Comparison of ENCODE assay signal across 10 mouse cellular contexts in the genomic region with DNA sequence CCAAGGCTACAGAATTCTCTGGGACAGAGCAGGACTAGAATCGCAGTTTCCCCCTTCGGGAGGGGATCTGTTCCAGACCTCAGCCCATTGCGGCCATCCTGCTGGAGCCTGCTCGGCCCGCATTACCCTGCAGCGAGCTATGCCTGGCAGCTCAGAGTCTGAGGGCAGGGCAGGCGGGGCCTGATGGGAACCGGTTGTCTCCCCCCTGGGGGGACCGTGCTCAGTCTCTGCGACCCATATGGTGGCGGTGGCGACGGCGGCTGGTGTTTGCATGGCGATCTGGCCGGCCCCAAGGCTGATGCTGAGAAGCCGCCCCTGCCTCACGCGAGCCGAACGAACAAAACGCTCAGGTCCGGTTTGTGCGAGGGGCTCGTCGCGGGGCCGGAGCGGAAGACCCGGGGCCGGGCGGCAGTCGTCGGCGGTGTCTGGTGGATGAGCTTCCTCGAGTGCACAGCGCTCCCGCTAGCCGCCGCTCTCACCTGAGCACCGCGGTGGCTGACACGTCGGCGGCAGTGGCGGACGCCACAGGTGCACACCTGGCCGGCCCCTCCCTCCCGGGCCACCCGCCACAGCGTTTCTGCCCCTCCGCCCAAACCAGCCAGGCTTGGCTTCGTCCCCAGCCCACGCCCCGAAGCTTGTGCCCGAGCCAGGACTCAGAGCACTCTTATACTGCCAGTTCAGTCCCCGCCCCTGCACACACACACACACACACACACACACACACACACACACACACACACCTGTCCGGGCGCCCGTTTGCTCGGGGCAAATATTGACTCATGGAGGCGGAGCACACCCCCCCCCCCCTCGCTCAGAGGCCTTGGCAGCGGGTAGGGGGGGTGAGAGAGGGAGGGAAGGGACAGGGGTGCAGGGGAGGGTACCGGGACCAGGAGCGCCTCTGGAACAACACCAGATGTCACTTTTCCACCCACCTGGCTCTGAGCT. TPM values are rescaled to one million over a fixed set of nuclear protein-coding genes. Genes with fewer than 3 reads are reported as not detected.
DNase-seq lines count a peak whose midpoint lies in the region; ATAC-seq lines count a peak whose summit lies in the region.
"Had no signal": no experiment of that assay in that cellular context is flagged by ENCODE, and none has a peak within 500 bp of the region (broad histone marks: within the 10 kb centered on the region; RNA-seq: fewer than 3 reads in every experiment).

No protein-coding gene starts in this region.

- H3K9ac ChIP-seq in heart, embryonic 13.5 days, result no peak overlapping the region
- no peak overlapping the region for H3K9ac ChIP-seq in embryonic facial prominence, embryonic 15.5 days
- H3K9ac ChIP-seq in kidney, embryonic 16.5 days (replicated peaks; ENCODE audit: low read length), result 0 out of 2 replicates have a peak overlapping the region, but pooled peaks have one; percentile 29

- H3K27ac ChIP-seq in heart, embryonic 13.5 days (replicated peaks), result no peak overlapping the region
- H3K27ac ChIP-seq in embryonic facial prominence, embryonic 15.5 days (replicated peaks), result no peak overlapping the region
- H3K27ac ChIP-seq in kidney, embryonic 16.5 days (ENCODE audit: low read length), result no peak overlapping the region

- no peak for DNase-seq in heart, postnatal 4 days
- peak; percentile 74 for DNase-seq in lung, postnatal 14 days
- no peak for DNase-seq in frontal cortex, postnatal 25 days (ENCODE audit: low spot score in 2 of 2)
- no peak for DNase-seq in gastrocnemius, adult 18-20 months (ENCODE audit: low spot score)

- H3K4me1 ChIP-seq in heart, embryonic 13.5 days, result peaks cover 25% of the 10 kb centered on the region
- H3K4me1 ChIP-seq in embryonic facial prominence, embryonic 15.5 days, result peaks cover 15% of the 10 kb centered on the region
- H3K4me1 ChIP-seq in kidney, embryonic 16.5 days (ENCODE audit: insufficient read depth, low read length), result peaks cover 6% of the 10 kb centered on the region; the same call in 1 of the 2 replicates

- ATAC-seq in heart, embryonic 13.5 days (ENCODE audit: extremely low read depth, insufficient number of reproducible peaks, low FRiP score, low TSS enrichment), result no peak
- ATAC-seq in embryonic facial prominence, embryonic 15.5 days (ENCODE audit: insufficient number of reproducible peaks, low FRiP score, low TSS enrichment, low read depth), result peak; percentile 52; the same call in 1 of the 2 replicates
- peak; percentile 68 for ATAC-seq in kidney, embryonic 16.5 days (ENCODE audit: low FRiP score, low TSS enrichment)
- no peak for ATAC-seq in megakaryocyte-erythroid progenitor cell, adult 5-6 weeks (replicated peaks; ENCODE audit: low FRiP score, low TSS enrichment, poor library complexity, severe bottlenecking)

- peak overlapping the region; percentile 43 for H3K4me3 ChIP-seq in heart, embryonic 13.5 days
- H3K4me3 ChIP-seq in embryonic facial prominence, embryonic 15.5 days (replicated peaks), result peak overlapping the region; percentile 39
- peak overlapping the region; percentile 42 for H3K4me3 ChIP-seq in kidney, embryonic 16.5 days (ENCODE audit: low read length)

- peak overlapping the region; percentile 67 for H3K4me2 ChIP-seq in heart, embryonic 13.5 days
- H3K4me2 ChIP-seq in embryonic facial prominence, embryonic 15.5 days (replicated peaks), result peak overlapping the region; percentile 71
- peak overlapping the region; percentile 55 for H3K4me2 ChIP-seq in kidney, embryonic 16.5 days (replicated peaks; ENCODE audit: low read depth, low read length)

- H3K27me3 ChIP-seq in heart, embryonic 13.5 days (replicated peaks), result peaks cover 100% of the 10 kb centered on the region
- H3K27me3 ChIP-seq in embryonic facial prominence, embryonic 15.5 days, result peaks cover 92% of the 10 kb centered on the region
- H3K27me3 ChIP-seq in kidney, embryonic 16.5 days (ENCODE audit: insufficient read depth, low read length), result peaks cover 82% of the 10 kb centered on the region

- H3K36me3 ChIP-seq in heart, embryonic 13.5 days, result no peaks in the 10 kb centered on the region
- no peaks in the 10 kb centered on the region for H3K36me3 ChIP-seq in embryonic facial prominence, embryonic 15.5 days
- no peaks in the 10 kb centered on the region for H3K36me3 ChIP-seq in kidney, embryonic 16.5 days (ENCODE audit: insufficient read depth, low read length)
- H3K36me3 ChIP-seq: G1E had no signal

- no peaks in the 10 kb centered on the region for H3K9me3 ChIP-seq in heart, embryonic 13.5 days
- no peaks in the 10 kb centered on the region for H3K9me3 ChIP-seq in embryonic facial prominence, embryonic 15.5 days (replicated peaks)
- H3K9me3 ChIP-seq in kidney, embryonic 16.5 days (ENCODE audit: low read length), result no peaks in the 10 kb centered on the region
- H3K9me3 ChIP-seq: G1E had no signal

- WGBS in heart, embryonic 13.5 days, result under 1% methylated on average over 60 of the region's 66 CpGs
- WGBS in embryonic facial prominence, embryonic 15.5 days, result under 1% methylated on average over 65 of the region's 66 CpGs
- under 1% methylated on average over 61 of the region's 66 CpGs for WGBS in kidney, embryonic 16.5 days

RNA-seq across cellular contexts. Expression of gene Cryba2, which starts 7.7 kb away (rescaled TPM):
- polyA plus RNA-seq in heart, embryonic 13.5 days (2015; fragmentation: Nextera tagmentation; extraction: Ambion mirVana), result not detected in 2 replicates
- total RNA-seq in heart, postnatal 4 days (2021), result not detected
- polyA plus RNA-seq in embryonic facial prominence, embryonic 15.5 days (2015; fragmentation: Nextera tagmentation; extraction: Ambion mirVana), result 0.63 and 1.8 TPM in 2 replicates
- not detected in 2 replicates for polyA plus RNA-seq in kidney, embryonic 16.5 days (2015; fragmentation: Nextera tagmentation; extraction: Ambion mirVana)
- total RNA-seq in megakaryocyte-erythroid progenitor cell, adult 5-6 weeks (2014; fragmentation: Nextera tagmentation), result not detected in 2 replicates
- not detected in 2 replicates for total RNA-seq in megakaryocyte-erythroid progenitor cell, adult 5-6 weeks (2017)
- not detected for total RNA-seq in gastrocnemius, adult 18-20 months (2021)
- total RNA-seq: G1E; hematopoietic stem cell, adult 5-6 weeks had no signal
- polyA plus RNA-seq: G1E had no signal

RNA-seq across cellular contexts. Expression of gene Fev, which starts 15.4 kb away (rescaled TPM):
- polyA plus RNA-seq in heart, embryonic 13.5 days (2015; fragmentation: Nextera tagmentation; extraction: Ambion mirVana), result 0.90 and 1.4 TPM in 2 replicates
- total RNA-seq in heart, postnatal 4 days (2021), result not detected
- 0.24 and 0.43 TPM in 2 replicates for polyA plus RNA-seq in embryonic facial prominence, embryonic 15.5 days (2015; fragmentation: Nextera tagmentation; extraction: Ambion mirVana)
- 0.24 TPM in 1 of 2 replicates, not detected in the other for polyA plus RNA-seq in kidney, embryonic 16.5 days (2015; fragmentation: Nextera tagmentation; extraction: Ambion mirVana)
- total RNA-seq in megakaryocyte-erythroid progenitor cell, adult 5-6 weeks (2014; fragmentation: Nextera tagmentation), result not detected in 2 replicates
- not detected in 2 replicates for total RNA-seq in megakaryocyte-erythroid progenitor cell, adult 5-6 weeks (2017)
- not detected for total RNA-seq in gastrocnemius, adult 18-20 months (2021)
- total RNA-seq: hematopoietic stem cell, adult 5-6 weeks had no signal
- polyA plus RNA-seq: G1E had no signal

RNA-seq across cellular contexts. Expression of gene Cfap65, which starts 34.8 kb away (rescaled TPM):
- polyA plus RNA-seq in heart, embryonic 13.5 days (2015; fragmentation: Nextera tagmentation; extraction: Ambion mirVana), result not detected in 2 replicates
- total RNA-seq in heart, postnatal 4 days (2021), result not detected
- 2.2 and 4.1 TPM in 2 replicates for polyA plus RNA-seq in embryonic facial prominence, embryonic 15.5 days (2015; fragmentation: Nextera tagmentation; extraction: Ambion mirVana)
- 0.09 TPM in 1 of 2 replicates, not detected in the other for polyA plus RNA-seq in kidney, embryonic 16.5 days (2015; fragmentation: Nextera tagmentation; extraction: Ambion mirVana)
- total RNA-seq in megakaryocyte-erythroid progenitor cell, adult 5-6 weeks (2014; fragmentation: Nextera tagmentation), result not detected in 2 replicates
- total RNA-seq in megakaryocyte-erythroid progenitor cell, adult 5-6 weeks (2017), result not detected in 2 replicates
- total RNA-seq in gastrocnemius, adult 18-20 months (2021), result not detected
- total RNA-seq: hematopoietic stem cell, adult 5-6 weeks had no signal
- polyA plus RNA-seq: G1E had no signal

RNA-seq across cellular contexts. Expression of gene Cdk5r2, which starts 45.9 kb away (rescaled TPM):
- not detected in 2 replicates for polyA plus RNA-seq in heart, embryonic 13.5 days (2015; fragmentation: Nextera tagmentation; extraction: Ambion mirVana)
- total RNA-seq in heart, postnatal 4 days (2021), result not detected
- 0.12 and 0.13 TPM in 2 replicates for polyA plus RNA-seq in embryonic facial prominence, embryonic 15.5 days (2015; fragmentation: Nextera tagmentation; extraction: Ambion mirVana)
- not detected in 2 replicates for polyA plus RNA-seq in kidney, embryonic 16.5 days (2015; fragmentation: Nextera tagmentation; extraction: Ambion mirVana)
- total RNA-seq in megakaryocyte-erythroid progenitor cell, adult 5-6 weeks (2014; fragmentation: Nextera tagmentation), result not detected in 2 replicates
- total RNA-seq in megakaryocyte-erythroid progenitor cell, adult 5-6 weeks (2017), result not detected in 2 replicates
- total RNA-seq in gastrocnemius, adult 18-20 months (2021), result not detected
- total RNA-seq: G1E; hematopoietic stem cell, adult 5-6 weeks had no signal
- polyA plus RNA-seq: G1E had no signal

RNA-seq across cellular contexts. Expression of gene Ihh, which starts 50.9 kb away (rescaled TPM):
- polyA plus RNA-seq in heart, embryonic 13.5 days (2015; fragmentation: Nextera tagmentation; extraction: Ambion mirVana), result 0.05 and 0.31 TPM in 2 replicates
- under 1 TPM; 0.18 to 0.26 TPM for total RNA-seq in heart, postnatal 4 days (2021)
- 1.6 and 1.7 TPM in 2 replicates for polyA plus RNA-seq in embryonic facial prominence, embryonic 15.5 days (2015; fragmentation: Nextera tagmentation; extraction: Ambion mirVana)
- polyA plus RNA-seq in kidney, embryonic 16.5 days (2015; fragmentation: Nextera tagmentation; extraction: Ambion mirVana), result 2.4 and 3.4 TPM in 2 replicates
- not detected in 2 replicates for total RNA-seq in megakaryocyte-erythroid progenitor cell, adult 5-6 weeks (2014; fragmentation: Nextera tagmentation)
- 0.80 TPM in 1 of 2 replicates, not detected in the other for total RNA-seq in megakaryocyte-erythroid progenitor cell, adult 5-6 weeks (2017)
- under 1 TPM; 0.16 to 0.26 TPM for total RNA-seq in gastrocnemius, adult 18-20 months (2021)
- total RNA-seq: hematopoietic stem cell, adult 5-6 weeks had no signal

Comparison
In these comparisons a context has a peak if more than half of its experiments do, and no peak if none do; other contexts are left out.
1. ATAC-seq: peak in embryonic facial prominence, embryonic 15.5 days (single experiment) and kidney, embryonic 16.5 days (single experiment); none in heart, embryonic 13.5 days (single experiment) and megakaryocyte-erythroid progenitor cell, adult 5-6 weeks (single experiment).
2. Peak in every context shown above with its lines, with median percentiles within 50 percentile points of each other: H3K4me2 ChIP-seq and H3K4me3 ChIP-seq.